Mouse (Mus musculus) G1E (cell line): Measurements from ENCODE around the gene Kat6b.

Source experiments
- CTCF ChIP-seq: IDR thresholded peaks from 2 replicates; pipeline ENCODE4 v1.5.1; 2012; ENCODE audit warnings: low read depth, low read length, inconsistent platforms, mixed read lengths
- GATA1 ChIP-seq: IDR thresholded peaks from 2 replicates; pipeline ENCODE4 v1.6.1; 2012; ENCODE audit warnings: borderline replicate concordance, low read length, inconsistent platforms, mixed read lengths

DNA sequence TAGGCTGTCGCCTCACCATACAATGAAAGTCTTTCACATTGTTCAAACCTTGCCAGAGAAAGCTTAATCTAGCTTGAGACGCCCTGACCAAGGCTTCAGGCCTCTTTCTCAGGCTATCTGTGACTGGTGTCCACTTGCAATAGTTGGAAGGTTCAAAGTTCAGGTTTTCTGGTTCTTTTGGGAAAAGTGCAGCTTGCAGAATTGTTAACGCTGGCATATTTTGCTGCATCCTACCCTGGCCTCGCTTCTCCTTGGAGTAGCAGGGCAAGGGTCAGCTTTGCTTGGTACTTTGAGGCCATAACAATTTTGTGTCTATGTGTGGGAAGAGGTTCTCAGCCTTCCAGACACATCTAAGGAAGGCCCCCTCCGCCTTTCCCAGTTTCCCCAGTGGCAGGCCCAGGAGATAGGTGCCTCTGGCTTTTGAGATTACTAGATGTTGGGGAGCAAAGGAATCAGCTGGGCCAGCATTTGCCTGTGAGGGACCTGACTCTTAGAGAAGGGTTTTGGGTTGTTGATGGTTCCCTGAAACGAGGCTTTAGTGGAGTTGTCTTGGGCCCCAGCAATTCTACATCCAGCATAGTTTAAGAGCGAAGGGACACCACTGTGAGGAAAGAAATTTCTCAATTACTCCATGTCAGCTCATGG lies 215.1 kb downstream of the Kat6b start:
- TF ChIP-seq CTCF (no peak), GATA1 (no peak)
